Mouse (Mus musculus): ENCODE measurements around the gene Olfr472. TPM values are rescaled to one million over a fixed set of nuclear protein-coding genes. Genes with fewer than 3 reads are reported as not detected.
"Not testable (repeated sequence)": the region's sequence is repeated elsewhere in the genome, so short reads cannot be mapped to it uniquely, and the experiment has no call there.

Olfr472 gene
- total RNA-seq (2021): not detected
- long read RNA-seq, experiment 1: 0 reads
- long read RNA-seq, experiment 2: 0 reads

DNA sequence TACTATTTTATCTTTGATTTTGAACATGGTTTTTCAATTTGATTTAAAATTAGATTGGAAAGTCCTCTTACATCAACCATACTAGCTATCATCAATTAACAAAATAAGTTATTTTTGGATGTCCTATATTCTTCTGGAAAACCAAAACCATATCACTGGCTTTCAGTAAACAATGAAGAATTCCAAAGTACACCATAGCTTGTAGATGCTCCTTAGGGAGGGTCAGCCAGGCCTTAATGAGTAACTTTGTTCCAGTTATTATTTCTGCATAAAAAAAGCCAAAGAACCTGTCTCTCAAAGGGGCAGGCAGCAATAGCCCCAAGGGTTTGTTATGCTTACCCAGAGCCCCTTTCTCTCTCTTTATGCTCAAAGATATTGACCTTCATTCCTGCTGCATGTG is at the start of gene Olfr472:
Gene Olfr472, plus strand, starts transcription at position 301 of the 400 bp plus-strand sequence.
- no peak for DNase-seq (ENCODE audit: extremely low spot score in 1 of 2, low spot score in 2 of 2)
- intact Hi-C loops (cut with DNase I): no loop called here
- H3K27ac ChIP-seq: no peak within 1 kb of the TSS
- H3K4me3 ChIP-seq: no peak within 1 kb of the TSS
- TF ChIP-seq CTCF (IDR thresholded peaks at IDR 0.05): no peak

DNA sequence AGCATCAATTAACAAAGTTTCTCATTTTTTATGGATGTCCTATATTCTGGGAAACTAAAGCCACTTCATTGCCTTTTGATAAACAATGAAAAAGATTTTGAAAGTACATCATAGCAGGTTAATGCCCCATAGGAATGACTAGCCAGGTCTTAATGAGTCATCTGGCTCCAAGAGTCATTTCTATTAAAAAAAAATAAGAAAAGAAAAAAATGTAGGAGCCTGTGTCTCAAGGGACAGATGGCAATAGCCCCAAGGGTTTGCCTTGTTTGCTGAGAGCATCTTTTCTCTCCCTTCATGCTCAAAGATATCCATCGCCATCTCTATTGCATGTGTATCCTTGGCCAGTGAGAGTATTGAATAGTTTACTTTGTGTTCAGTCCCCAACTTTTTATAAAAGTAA is 32.4 kb downstream of the Olfr472 start, which contains the start of gene Olfr473:
Gene Olfr473, plus strand, starts transcription at position 301 of the 400 bp plus-strand sequence.
- intact Hi-C loops (cut with DNase I): no loop called here
- DNase-seq (ENCODE audit: extremely low spot score in 1 of 2, low spot score in 2 of 2): no peak
- Histone ChIP-seq H3K4me3 (no peak within 1 kb of the TSS), H3K27ac (no peak within 1 kb of the TSS)
- TF ChIP-seq CTCF (IDR thresholded peaks at IDR 0.05): no peak

DNA sequence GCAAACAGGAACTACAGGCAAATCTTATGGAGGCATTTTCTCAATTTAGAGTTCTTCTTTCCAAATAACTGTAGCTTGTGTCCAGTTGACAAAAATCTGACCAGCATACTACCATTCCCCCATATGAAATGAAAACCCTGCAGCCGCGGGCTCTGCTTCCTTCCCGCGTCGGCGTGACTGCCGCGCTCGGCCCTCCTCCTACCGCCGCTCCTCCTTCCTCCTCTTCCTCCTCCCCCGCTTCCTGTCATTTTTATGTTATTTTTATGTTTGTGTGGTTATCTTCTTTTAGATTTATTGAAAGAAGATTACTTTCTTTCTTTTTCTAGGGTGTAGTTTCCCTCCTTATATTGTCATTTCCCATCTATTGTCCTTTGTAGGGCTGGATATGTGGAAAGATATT is 54.8 kb downstream of the Olfr472 start:
- DNase-seq (ENCODE audit: extremely low spot score in 1 of 2, low spot score in 2 of 2); intact Hi-C loops (cut with DNase I); H3K27ac ChIP-seq; H3K4me3 ChIP-seq: not testable (repeated sequence)

DNA sequence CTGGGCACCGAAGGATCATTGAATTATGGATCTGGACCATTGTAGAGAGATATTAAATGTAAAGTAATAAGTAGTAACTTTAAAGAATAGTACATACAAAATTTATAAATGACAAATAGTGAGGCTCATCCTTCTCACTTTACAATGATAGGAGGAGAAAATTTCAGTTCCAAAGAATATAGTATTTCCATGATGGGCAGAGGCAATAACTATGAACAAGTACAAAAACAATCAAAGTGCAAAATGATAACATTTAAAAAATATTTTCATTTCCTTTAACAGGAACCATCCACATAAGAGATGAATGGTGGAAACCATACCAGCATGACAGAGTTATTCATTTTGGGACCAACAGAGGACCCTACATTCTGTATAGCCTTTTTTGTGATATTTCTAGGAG is 56.6 kb downstream of the Olfr472 start, which contains the start of gene Olfr474:
Gene Olfr474, plus strand, starts transcription at position 301 of the 400 bp plus-strand sequence.
- Histone ChIP-seq H3K4me3 (no peak within 1 kb of the TSS), H3K27ac (no peak within 1 kb of the TSS)
- DNase-seq (ENCODE audit: extremely low spot score in 1 of 2, low spot score in 2 of 2): no peak
- no peak for TF ChIP-seq CTCF (IDR thresholded peaks at IDR 0.05)
- intact Hi-C loops (cut with DNase I): no loop called here

Other genes starting within 250 kb of the Olfr472 start
- not detected for gene Cyb5r2, start 139.9 kb upstream of the Olfr472 start, total RNA-seq (2021)
- not detected for gene Ovch2, start 96.7 kb upstream of the Olfr472 start, total RNA-seq (2021)
- not detected for gene Olfr467, start 85.6 kb upstream of the Olfr472 start, total RNA-seq (2021)
- gene Olfr469, start 72.4 kb upstream of the Olfr472 start, total RNA-seq (2021): not detected
- gene Olfr470, start 50.4 kb upstream of the Olfr472 start, total RNA-seq (2021): not detected
- not detected for gene Olfr473, start 32.5 kb downstream of the Olfr472 start, total RNA-seq (2021)
- gene Olfr474, start 56.7 kb downstream of the Olfr472 start, total RNA-seq (2021): not detected
- not detected for gene Olfr476, start 66.9 kb downstream of the Olfr472 start, total RNA-seq (2021)
- not detected for gene Olfr477, start 88.8 kb downstream of the Olfr472 start, total RNA-seq (2021)
- not detected for gene Olfr478, start 136.1 kb downstream of the Olfr472 start, total RNA-seq (2021)
- gene Olfr479, start 152.8 kb downstream of the Olfr472 start, total RNA-seq (2021): not detected
- gene Olfr480, start 169.4 kb downstream of the Olfr472 start, total RNA-seq (2021): not detected
- not detected for gene Olfr481, start 182.0 kb downstream of the Olfr472 start, total RNA-seq (2021)
- gene Olfr482, start 199.7 kb downstream of the Olfr472 start, total RNA-seq (2021): 1 to 10 TPM; 2.1 to 2.2 TPM
- not detected for gene Olfr483, start 202.9 kb downstream of the Olfr472 start, total RNA-seq (2021)
- gene Olfr484, start 229.5 kb downstream of the Olfr472 start, total RNA-seq (2021): not detected